ENCODE assay signal across 9 mouse cellular contexts in genomic region chr4:46535094-46535830, GRCm38 (mm10). TPM values are rescaled to one million over a fixed set of nuclear protein-coding genes. Genes with fewer than 3 reads are reported as not detected.
A peak's percentile ranks its signal among the peaks of the same experiment; 100 is the strongest.
DNase-seq lines count a peak whose midpoint lies in the region; ATAC-seq and TF ChIP-seq lines count a peak whose summit lies in the region.
"Had no signal": no experiment of that assay in that cellular context is flagged by ENCODE, and none has a peak within 500 bp of the region (broad histone marks: within the 10 kb centered on the region; RNA-seq: fewer than 3 reads in every experiment).

No protein-coding gene starts in this region.

- peak overlapping the region; percentile 35; the same call in 1 of the 2 replicates for H3K27ac ChIP-seq in embryonic facial prominence, embryonic 10.5 days (replicated peaks)
- no peak overlapping the region for H3K27ac ChIP-seq in hindbrain, embryonic 15.5 days (replicated peaks)
- H3K27ac ChIP-seq in lung, postnatal 0 days (ENCODE audit: low read length) = 0 out of 2 replicates have a peak overlapping the region, but pooled peaks have one; percentile 9
- H3K27ac ChIP-seq in stomach, embryonic 15.5 days = 0 out of 2 replicates have a peak overlapping the region, but pooled peaks have one; percentile 31

- no peaks in the 10 kb centered on the region for H3K36me3 ChIP-seq in embryonic facial prominence, embryonic 10.5 days (replicated peaks)
- H3K36me3 ChIP-seq in hindbrain, embryonic 15.5 days = no peaks in the 10 kb centered on the region
- no peaks in the 10 kb centered on the region for H3K36me3 ChIP-seq in lung, postnatal 0 days (ENCODE audit: insufficient read depth, low read length)
- no peaks in the 10 kb centered on the region for H3K36me3 ChIP-seq in stomach, embryonic 15.5 days

- intact Hi-C loops in heart, postnatal 25 days (cut with DNase I) = no loop called here

- H3K4me1 ChIP-seq in embryonic facial prominence, embryonic 10.5 days = peaks cover 27% of the 10 kb centered on the region
- H3K4me1 ChIP-seq in hindbrain, embryonic 15.5 days (replicated peaks) = peaks cover 24% of the 10 kb centered on the region
- H3K4me1 ChIP-seq in lung, postnatal 0 days (ENCODE audit: insufficient read depth, low read depth, low read length) = peaks cover 9% of the 10 kb centered on the region; the same call in 1 of the 2 replicates
- peaks cover 17% of the 10 kb centered on the region for H3K4me1 ChIP-seq in stomach, embryonic 15.5 days

- TF ChIP-seq CTCF in lung, postnatal 0 days (IDR thresholded peaks at IDR 0.05) = no peak

- no peak for ATAC-seq in hindbrain, embryonic 15.5 days (ENCODE audit: low FRiP score, low read depth)
- 0 out of 2 replicates have a peak, but pooled peaks have one; percentile 1 for ATAC-seq in lung, postnatal 0 days
- ATAC-seq in stomach, embryonic 15.5 days (ENCODE audit: insufficient read depth, low FRiP score, low read depth) = no peak

- peak overlapping the region; percentile 60 for H3K4me3 ChIP-seq in embryonic facial prominence, embryonic 10.5 days
- H3K4me3 ChIP-seq in hindbrain, embryonic 15.5 days = peak overlapping the region; percentile 44
- peak overlapping the region; percentile 58 for H3K4me3 ChIP-seq in lung, postnatal 0 days (ENCODE audit: low read depth, low read length)
- H3K4me3 ChIP-seq in stomach, embryonic 15.5 days (replicated peaks) = peak overlapping the region; percentile 53

- no peak for TF ChIP-seq EP300 in lung, postnatal 0 days (IDR thresholded peaks at IDR 0.05)

- peak overlapping the region; percentile 32; the same call in 1 of the 2 replicates for H3K9ac ChIP-seq in hindbrain, embryonic 15.5 days
- peak overlapping the region; percentile 26; the same call in 1 of the 2 replicates for H3K9ac ChIP-seq in lung, postnatal 0 days (replicated peaks; ENCODE audit: low read depth)
- peak overlapping the region; percentile 35; the same call in 1 of the 2 replicates for H3K9ac ChIP-seq in stomach, embryonic 15.5 days

- peak; percentile 93 for DNase-seq in heart, adult 11 months
- DNase-seq in heart, postnatal 25 days (ENCODE audit: low spot score) = no peak
- no peak for DNase-seq in embryonic facial prominence, embryonic 10.5 days (ENCODE audit: low spot score)
- peak; percentile 40 for DNase-seq in lung, postnatal 0 days (ENCODE audit: low spot score)
- no peak for DNase-seq in retina, postnatal 1 day
- DNase-seq in c-Kit-positive CD71-positive TER-119-positive erythroid progenitor cells, embryonic 14.5 days (ENCODE audit: low spot score) = no peak

- peaks cover 87% of the 10 kb centered on the region for H3K27me3 ChIP-seq in embryonic facial prominence, embryonic 10.5 days (replicated peaks; ENCODE audit: low read depth, poor library complexity, severe bottlenecking)
- peaks cover 60% of the 10 kb centered on the region for H3K27me3 ChIP-seq in hindbrain, embryonic 15.5 days
- peaks cover 8% of the 10 kb centered on the region; the same call in 1 of the 2 replicates for H3K27me3 ChIP-seq in lung, postnatal 0 days (replicated peaks; ENCODE audit: insufficient read depth, low read length)
- H3K27me3 ChIP-seq in stomach, embryonic 15.5 days (replicated peaks) = peaks cover 29% of the 10 kb centered on the region
- H3K27me3 ChIP-seq: Patski had no signal

- peak overlapping the region; percentile 73 for H3K4me2 ChIP-seq in hindbrain, embryonic 15.5 days
- peak overlapping the region; percentile 84 for H3K4me2 ChIP-seq in lung, postnatal 0 days (replicated peaks; ENCODE audit: low read depth, low read length)
- peak overlapping the region; percentile 67 for H3K4me2 ChIP-seq in stomach, embryonic 15.5 days

- H3K9me3 ChIP-seq in embryonic facial prominence, embryonic 10.5 days = no peaks in the 10 kb centered on the region
- H3K9me3 ChIP-seq in hindbrain, embryonic 15.5 days = no peaks in the 10 kb centered on the region
- H3K9me3 ChIP-seq in lung, postnatal 0 days (ENCODE audit: low read length) = no peaks in the 10 kb centered on the region
- no peaks in the 10 kb centered on the region for H3K9me3 ChIP-seq in stomach, embryonic 15.5 days

- WGBS in embryonic facial prominence, embryonic 10.5 days = 6% methylated on average over 16 of the region's 16 CpGs
- 6% methylated on average over 16 of the region's 16 CpGs for WGBS in hindbrain, embryonic 15.5 days
- WGBS in lung, postnatal 0 days = 7% methylated on average over 16 of the region's 16 CpGs
- WGBS in stomach, embryonic 15.5 days = 6% methylated on average over 16 of the region's 16 CpGs

RNA-seq across cellular contexts. Expression of gene Trim14, which starts 0.7 kb away (rescaled TPM):
- 1 to 10 TPM; 1.7 to 1.9 TPM for total RNA-seq in heart, postnatal 25 days (2021)
- 0.59 and 0.64 TPM in 2 replicates for polyA plus RNA-seq in embryonic facial prominence, embryonic 10.5 days (2016; fragmentation: Nextera tagmentation; extraction: Ambion mirVana)
- polyA plus RNA-seq in hindbrain, embryonic 15.5 days (2015; fragmentation: Nextera tagmentation; extraction: Ambion mirVana) = 1.2 and 2.4 TPM in 2 replicates
- polyA plus RNA-seq in lung, postnatal 0 days (2015; fragmentation: Nextera tagmentation; extraction: Ambion mirVana) = 5.2 and 5.4 TPM in 2 replicates
- 5.2 and 5.3 TPM in 2 replicates for polyA plus RNA-seq in stomach, embryonic 15.5 days (2015; fragmentation: Nextera tagmentation; extraction: Ambion mirVana)

RNA-seq across cellular contexts. Expression of gene Nans, which starts 46.2 kb away (rescaled TPM):
- total RNA-seq in heart, postnatal 25 days (2021) = 10 to 100 TPM; 15.5 to 16.5 TPM
- 86.7 and 88.8 TPM in 2 replicates for polyA plus RNA-seq in embryonic facial prominence, embryonic 10.5 days (2016; fragmentation: Nextera tagmentation; extraction: Ambion mirVana)
- polyA plus RNA-seq in hindbrain, embryonic 15.5 days (2015; fragmentation: Nextera tagmentation; extraction: Ambion mirVana) = 69.1 and 73.2 TPM in 2 replicates
- polyA plus RNA-seq in lung, postnatal 0 days (2015; fragmentation: Nextera tagmentation; extraction: Ambion mirVana) = 48.2 and 52.4 TPM in 2 replicates
- polyA plus RNA-seq in stomach, embryonic 15.5 days (2015; fragmentation: Nextera tagmentation; extraction: Ambion mirVana) = 88.6 and 96.7 TPM in 2 replicates

Comparison
In these comparisons a context has a peak if more than half of its experiments do, and no peak if none do; other contexts are left out.
1. DNase-seq: peak in heart, adult 11 months (single experiment) and lung, postnatal 0 days (single experiment); none in heart, postnatal 25 days (single experiment), embryonic facial prominence, embryonic 10.5 days (single experiment), retina, postnatal 1 day (single experiment) and c-Kit-positive CD71-positive TER-119-positive erythroid progenitor cells, embryonic 14.5 days (single experiment).
2. Peak in every context shown above with its lines, with median percentiles within 50 percentile points of each other: H3K4me3 ChIP-seq, H3K4me2 ChIP-seq and H3K9ac ChIP-seq.